Mouse (Mus musculus): ENCODE measurements at regions not wholly inside any gene's neighbourhood (a gene's known extent, or its start where the extent isn't known, plus 50 kb on each side); places are given as distances from the start of the nearest gene placed in this dataset.

GRCm38 (mm10) chr11:64898758-64899586, 79.9 kb upstream of the Elac2 start:
- H3K4me2 ChIP-seq (ENCODE audit: low read depth) = no peak overlapping the region
- peaks cover 21% of the 10 kb centered on the region for H3K27me3 ChIP-seq (ENCODE audit: control insufficient read depth, insufficient read depth, insufficient read length)
- H3K79me2 ChIP-seq (ENCODE audit: control insufficient read depth, insufficient read depth) = no peaks in the 10 kb centered on the region
- TF ChIP-seq SRF (IDR thresholded peaks at IDR 0.05; ENCODE audit: control insufficient read depth, insufficient read length, low read depth) (peak; percentile 78), TCF3 (IDR thresholded peaks at IDR 0.05; ENCODE audit: insufficient read length, low read depth) (no peak), POLR2AphosphoS2 (IDR thresholded peaks at IDR 0.05; ENCODE audit: insufficient read length, low read depth) (no peak), MYOD1 (IDR thresholded peaks at IDR 0.05; ENCODE audit: control insufficient read depth in 1 of 3, insufficient read length in 2 of 3, low read depth in 2 of 3) (no peak), CEBPB (IDR thresholded peaks at IDR 0.05; ENCODE audit: insufficient read depth, poor library complexity, severe bottlenecking) (no peak)
- no peak overlapping the region for H3ac ChIP-seq (ENCODE audit: control insufficient read depth, insufficient read length)
- no peaks in the 10 kb centered on the region for H3K36me3 ChIP-seq (ENCODE audit: control insufficient read depth, insufficient read depth)
- H3K4me3 ChIP-seq = no peak overlapping the region

DNA sequence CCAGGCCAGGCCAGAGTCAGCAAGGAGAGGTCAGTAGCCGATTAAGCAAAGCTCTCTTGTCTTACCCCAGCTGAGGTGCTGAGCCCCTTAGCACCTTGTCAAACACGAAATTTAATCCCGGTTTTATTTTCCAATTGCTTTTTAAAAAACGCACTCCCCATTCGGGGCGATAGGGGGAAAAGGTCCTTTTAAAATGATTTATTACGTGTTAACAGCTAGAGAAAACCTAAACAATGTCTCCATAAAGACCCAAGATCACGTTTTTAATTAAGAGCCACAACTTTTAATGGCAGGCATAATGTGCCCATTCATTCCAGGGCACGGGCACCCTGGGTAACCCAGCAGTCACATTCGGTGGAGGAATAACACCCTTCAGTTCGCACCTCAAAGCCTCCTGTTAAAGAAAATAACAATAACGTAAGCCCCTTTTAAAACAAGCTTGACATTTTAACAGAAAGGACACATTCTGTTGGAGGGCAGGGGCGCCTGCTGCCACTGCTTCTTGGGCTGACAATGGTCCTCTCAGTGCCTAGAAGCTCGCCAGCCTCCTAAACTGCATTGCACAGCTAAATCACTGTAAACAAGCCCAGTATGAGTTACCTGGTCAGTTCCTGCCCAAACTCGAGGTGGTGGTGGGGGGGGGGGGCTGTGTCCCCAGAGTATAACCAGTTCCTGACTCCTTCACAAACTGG, 79.1 kb upstream of the Elac2 start:
- H3K27me3 ChIP-seq (ENCODE audit: control insufficient read depth, insufficient read depth, insufficient read length) = peaks cover 21% of the 10 kb centered on the region
- no peak overlapping the region for H3K4me2 ChIP-seq (ENCODE audit: low read depth)
- no peak for TF ChIP-seq MAX (IDR thresholded peaks at IDR 0.05; ENCODE audit: low read depth)
- TF ChIP-seq MYOG (IDR thresholded peaks at IDR 0.05; ENCODE audit: control insufficient read depth in 1 of 3, insufficient read depth in 1 of 3, insufficient read length in 2 of 3, low read depth in 2 of 3) = no peak
- no peak for TF ChIP-seq TCF3 (IDR thresholded peaks at IDR 0.05; ENCODE audit: insufficient read length, low read depth)
- TF ChIP-seq POLR2AphosphoS2 (IDR thresholded peaks at IDR 0.05; ENCODE audit: insufficient read length, low read depth) = no peak
- TF ChIP-seq USF1 (IDR thresholded peaks at IDR 0.05; ENCODE audit: low read depth) = no peak
- TF ChIP-seq POLR2A (IDR thresholded peaks at IDR 0.05; ENCODE audit: insufficient read length, low read depth) = no peak
- no peak for TF ChIP-seq SRF (IDR thresholded peaks at IDR 0.05; ENCODE audit: control insufficient read depth, insufficient read length, low read depth)
- TF ChIP-seq CEBPB (IDR thresholded peaks at IDR 0.05; ENCODE audit: insufficient read depth, poor library complexity, severe bottlenecking) = no peak
- no peak for TF ChIP-seq MYOD1 (IDR thresholded peaks at IDR 0.05; ENCODE audit: control insufficient read depth in 1 of 3, insufficient read length in 2 of 3, low read depth in 2 of 3)
- no peak for TF ChIP-seq TCF12 (IDR thresholded peaks at IDR 0.05; ENCODE audit: insufficient read depth, poor library complexity, severe bottlenecking)
- no peak for TF ChIP-seq E2F4 (IDR thresholded peaks at IDR 0.05; ENCODE audit: insufficient read depth)
- no peak for TF ChIP-seq REST (IDR thresholded peaks at IDR 0.05; ENCODE audit: insufficient read depth, insufficient read length)
- no peaks in the 10 kb centered on the region for H3K79me2 ChIP-seq (ENCODE audit: control insufficient read depth, insufficient read depth)
- H3K4me3 ChIP-seq = no peak overlapping the region
- no peaks in the 10 kb centered on the region for H3K36me3 ChIP-seq (ENCODE audit: control insufficient read depth, insufficient read depth)
- H3ac ChIP-seq (ENCODE audit: control insufficient read depth, insufficient read length) = no peak overlapping the region

DNA sequence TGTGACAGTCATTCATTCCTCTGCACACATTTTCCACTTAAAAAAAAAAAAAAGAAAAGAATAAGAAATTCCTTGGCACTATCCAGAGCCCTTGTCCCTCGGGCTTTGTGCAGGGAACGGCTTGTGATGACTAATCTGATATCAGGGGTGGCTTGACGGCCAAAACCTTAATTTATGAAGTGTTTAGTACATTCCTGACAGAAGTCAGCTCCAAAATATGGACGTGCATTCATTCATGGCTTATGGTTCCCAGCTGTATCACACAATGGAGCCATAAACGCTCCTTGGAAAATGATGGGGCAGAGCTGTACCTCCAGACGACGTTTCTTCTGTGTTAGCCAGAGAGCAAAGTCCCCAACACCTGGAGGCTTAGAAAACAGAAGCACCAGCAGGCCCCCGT, 62.1 kb upstream of the Elac2 start:
- H3K4me3 ChIP-seq = no peak overlapping the region
- no peak for TF ChIP-seq MYOG (IDR thresholded peaks at IDR 0.05; ENCODE audit: control insufficient read depth in 1 of 3, insufficient read depth in 1 of 3, insufficient read length in 2 of 3, low read depth in 2 of 3)
- TF ChIP-seq MAX (IDR thresholded peaks at IDR 0.05; ENCODE audit: low read depth) = no peak
- TF ChIP-seq E2F4 (IDR thresholded peaks at IDR 0.05; ENCODE audit: insufficient read depth) = no peak
- TF ChIP-seq MYOD1 (IDR thresholded peaks at IDR 0.05; ENCODE audit: control insufficient read depth in 1 of 3, insufficient read length in 2 of 3, low read depth in 2 of 3) = no peak
- no peak for TF ChIP-seq TCF3 (IDR thresholded peaks at IDR 0.05; ENCODE audit: insufficient read length, low read depth)
- TF ChIP-seq SRF (IDR thresholded peaks at IDR 0.05; ENCODE audit: control insufficient read depth, insufficient read length, low read depth) = no peak
- no peak for TF ChIP-seq USF1 (IDR thresholded peaks at IDR 0.05; ENCODE audit: low read depth)
- no peak for TF ChIP-seq POLR2AphosphoS2 (IDR thresholded peaks at IDR 0.05; ENCODE audit: insufficient read length, low read depth)
- no peak for TF ChIP-seq POLR2A (IDR thresholded peaks at IDR 0.05; ENCODE audit: insufficient read length, low read depth)
- TF ChIP-seq TCF12 (IDR thresholded peaks at IDR 0.05; ENCODE audit: insufficient read depth, poor library complexity, severe bottlenecking) = no peak
- no peak for TF ChIP-seq CEBPB (IDR thresholded peaks at IDR 0.05; ENCODE audit: insufficient read depth, poor library complexity, severe bottlenecking)
- no peak for TF ChIP-seq REST (IDR thresholded peaks at IDR 0.05; ENCODE audit: insufficient read depth, insufficient read length)

DNA sequence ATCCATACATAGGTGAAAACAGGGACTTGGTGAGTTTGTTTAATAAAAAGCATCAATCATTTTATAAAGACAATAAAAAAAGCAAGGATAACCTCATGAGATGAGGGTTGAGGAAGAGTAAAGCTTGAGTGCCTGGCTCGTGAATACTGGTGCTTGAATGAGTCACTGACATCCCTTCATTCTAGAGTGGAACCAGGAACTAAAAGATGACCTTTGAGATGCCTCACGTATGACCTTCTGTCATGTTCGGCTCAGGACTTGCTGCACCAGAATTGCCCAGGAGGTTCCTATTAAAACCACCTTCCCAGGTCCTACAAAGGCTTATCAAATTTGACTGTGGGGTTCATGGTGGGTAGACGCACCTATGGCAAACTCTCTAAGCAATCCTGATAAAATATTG, 61.5 kb upstream of the Elac2 start:
- Histone ChIP-seq H3K79me2 (ENCODE audit: control insufficient read depth, insufficient read depth) (no peaks in the 10 kb centered on the region), H3ac (ENCODE audit: control insufficient read depth, insufficient read length) (no peak overlapping the region)
- TF ChIP-seq REST (IDR thresholded peaks at IDR 0.05; ENCODE audit: insufficient read depth, insufficient read length) = no peak
- no peak for TF ChIP-seq CEBPB (IDR thresholded peaks at IDR 0.05; ENCODE audit: insufficient read depth, poor library complexity, severe bottlenecking)
- no peak for TF ChIP-seq MYOG (IDR thresholded peaks at IDR 0.05; ENCODE audit: control insufficient read depth in 1 of 3, insufficient read depth in 1 of 3, insufficient read length in 2 of 3, low read depth in 2 of 3)
- no peak for TF ChIP-seq MYOD1 (IDR thresholded peaks at IDR 0.05; ENCODE audit: control insufficient read depth in 1 of 3, insufficient read length in 2 of 3, low read depth in 2 of 3)
- no peak for TF ChIP-seq POLR2A (IDR thresholded peaks at IDR 0.05; ENCODE audit: insufficient read length, low read depth)
- TF ChIP-seq SRF (IDR thresholded peaks at IDR 0.05; ENCODE audit: control insufficient read depth, insufficient read length, low read depth) = no peak
- TF ChIP-seq E2F4 (IDR thresholded peaks at IDR 0.05; ENCODE audit: insufficient read depth) = no peak
- no peak for TF ChIP-seq POLR2AphosphoS2 (IDR thresholded peaks at IDR 0.05; ENCODE audit: insufficient read length, low read depth)
- no peak for TF ChIP-seq USF1 (IDR thresholded peaks at IDR 0.05; ENCODE audit: low read depth)
- no peak for TF ChIP-seq TCF12 (IDR thresholded peaks at IDR 0.05; ENCODE audit: insufficient read depth, poor library complexity, severe bottlenecking)
- no peak for TF ChIP-seq TCF3 (IDR thresholded peaks at IDR 0.05; ENCODE audit: insufficient read length, low read depth)
- no peak for TF ChIP-seq MAX (IDR thresholded peaks at IDR 0.05; ENCODE audit: low read depth)

More for the DNA sequence above, 62.1 kb upstream of the Elac2 start:
- Histone ChIP-seq H3K4me2 (ENCODE audit: low read depth) (no peak overlapping the region), H3K79me2 (ENCODE audit: control insufficient read depth, insufficient read depth) (no peaks in the 10 kb centered on the region), H3ac (ENCODE audit: control insufficient read depth, insufficient read length) (no peak overlapping the region), H3K27me3 (ENCODE audit: control insufficient read depth, insufficient read depth, insufficient read length) (no peaks in the 10 kb centered on the region), H3K36me3 (ENCODE audit: control insufficient read depth, insufficient read depth) (no peaks in the 10 kb centered on the region)

More for the DNA sequence above, 61.5 kb upstream of the Elac2 start:
- Histone ChIP-seq H3K27me3 (ENCODE audit: control insufficient read depth, insufficient read depth, insufficient read length) (no peaks in the 10 kb centered on the region), H3K4me3 (no peak overlapping the region), H3K4me2 (ENCODE audit: low read depth) (no peak overlapping the region), H3K36me3 (ENCODE audit: control insufficient read depth, insufficient read depth) (no peaks in the 10 kb centered on the region)

All from myocyte (in vitro differentiated cells).